Mouse (Mus musculus) midbrain, embryonic 14.5 days (tissue): ENCODE measurements at regions not wholly inside any gene's neighbourhood (a gene's known extent, or its start where the extent isn't known, plus 50 kb on each side); places are given as distances from the start of the nearest gene placed in this dataset.

Experiments used
- ATAC-seq: fragments of 200-750 bp; cut with Nextera tagmentation; 2 replicates; pipeline ENCODE4 v1.8.0; 2017; ENCODE audit warnings: moderate number of reproducible peaks, moderate library complexity; ENCODE audit not compliant: low FRiP score, low TSS enrichment
- DNase-seq: peaks from one replicate; pipeline ENCODE4 v3.0.0-alpha.2; 2015
- H3K27ac ChIP-seq: fragments of 300-500 bp; sonication (generic); replicated peaks from 2 replicates; pipeline ENCODE4 v1.5.1; 2014; ENCODE audit warnings: mild to moderate bottlenecking, low read depth, low read length, moderate library complexity
- H3K27me3 ChIP-seq: fragments of 300-500 bp; sonication (generic); 2 replicates; pipeline ENCODE4 v1.6.1; 2014; ENCODE audit warnings: low read length, control low read depth, mixed read lengths; ENCODE audit not compliant: control insufficient read depth, insufficient read depth
- H3K36me3 ChIP-seq: fragments of 300-500 bp; sonication (generic); 2 replicates; pipeline ENCODE4 v1.6.1; 2014; ENCODE audit warnings: low read length, control low read depth; ENCODE audit not compliant: control insufficient read depth, insufficient read depth
- H3K4me1 ChIP-seq: fragments of 300-500 bp; sonication (generic); 2 replicates; pipeline ENCODE4 v1.6.1; 2014; ENCODE audit warnings: mild to moderate bottlenecking, antibody characterized with exemption, low read length, control low read depth; ENCODE audit not compliant: control insufficient read depth, insufficient read depth
- H3K4me2 ChIP-seq: fragments of 300-500 bp; sonication (generic); 2 replicates; pipeline ENCODE4 v1.6.1; 2014; ENCODE audit warnings: mild to moderate bottlenecking, low read length, moderate library complexity
- H3K4me3 ChIP-seq: fragments of 300-500 bp; sonication (generic); replicated peaks from 2 replicates; pipeline ENCODE4 v1.5.1; 2014; ENCODE audit warnings: low read depth, low read length
- H3K9ac ChIP-seq: fragments of 300-500 bp; sonication (generic); replicated peaks from 2 replicates; pipeline ENCODE4 v1.6.1; 2014; ENCODE audit warnings: mild to moderate bottlenecking, low read length, moderate library complexity
- H3K9me3 ChIP-seq: fragments of 300-500 bp; sonication (generic); 2 replicates; pipeline ENCODE4 v1.6.1; 2016; ENCODE audit warnings: low read length, control low read depth, mixed read lengths; ENCODE audit not compliant: control insufficient read depth
- WGBS: fragments of 180-500 bp; shearing (Covaris S2); extraction: QIAGEN DNeasy Blood & Tissue Kit; methylation state at CpG from one replicate; pipeline ENCODE4 v1.1.7; 2014; 5-methylcytosine and 5-hydroxymethylcytosine counted together

DNA sequence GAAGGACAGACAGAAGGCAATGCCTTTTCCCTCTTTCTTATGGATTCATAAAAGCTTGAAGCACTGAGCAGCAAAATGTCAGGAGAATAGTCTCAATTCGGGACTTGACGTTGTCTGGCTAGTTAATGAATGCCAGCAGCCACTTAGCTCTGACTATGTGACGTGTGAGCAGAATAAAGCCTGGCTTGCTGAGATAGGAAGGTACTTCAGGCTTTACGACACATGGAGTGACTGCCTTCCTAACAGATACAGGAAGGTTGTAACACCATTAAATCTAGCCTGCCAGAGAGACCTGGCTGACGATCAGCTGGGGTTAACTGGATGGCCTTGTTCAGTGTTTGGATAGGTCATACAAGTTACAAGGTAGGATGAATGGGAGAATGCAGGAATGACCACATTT lies 111.7 kb downstream of the 4933412E24Rik start:
- Histone ChIP-seq H3K4me3 (no peak overlapping the region), H3K27me3 (no peaks in the 10 kb centered on the region), H3K4me2 (no peak overlapping the region), H3K27ac (no peak overlapping the region), H3K4me1 (no peaks in the 10 kb centered on the region), H3K9me3 (no peaks in the 10 kb centered on the region), H3K9ac (no peak overlapping the region), H3K36me3 (no peaks in the 10 kb centered on the region)
- DNase-seq (no peak), ATAC-seq (no peak)
- 71% methylated on average over 5 of the region's 5 CpGs for WGBS

DNA sequence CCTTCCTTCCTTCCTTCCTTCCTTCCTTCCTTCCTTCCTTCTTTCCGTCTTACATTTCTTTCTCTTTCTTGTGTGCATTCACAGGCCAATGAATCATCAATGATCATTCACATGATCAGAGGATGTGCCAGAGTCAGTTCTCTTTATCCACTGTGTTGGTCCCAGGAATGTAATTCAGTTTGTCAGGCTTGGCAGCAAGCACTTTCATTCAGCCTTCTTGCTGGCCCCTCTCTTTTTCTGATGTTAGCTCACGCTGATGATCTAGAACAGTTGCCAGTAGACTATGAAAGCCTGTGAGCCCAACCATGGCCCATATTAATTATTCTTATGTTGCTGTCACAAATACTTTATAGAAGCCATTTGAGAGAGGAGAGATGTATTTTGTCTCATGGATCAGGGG lies 127.4 kb downstream of the 4933412E24Rik start:
- no peak overlapping the region for H3K27ac ChIP-seq
- H3K4me3 ChIP-seq = no peak overlapping the region
- no peaks in the 10 kb centered on the region for H3K36me3 ChIP-seq
- ATAC-seq (no peak), DNase-seq (no peak)
- WGBS = 90% methylated on average over 2 of the region's 2 CpGs
- H3K9me3 ChIP-seq = no peaks in the 10 kb centered on the region
- H3K4me1 ChIP-seq = no peaks in the 10 kb centered on the region
- no peaks in the 10 kb centered on the region for H3K27me3 ChIP-seq
- no peak overlapping the region for H3K4me2 ChIP-seq
- H3K9ac ChIP-seq = no peak overlapping the region

DNA sequence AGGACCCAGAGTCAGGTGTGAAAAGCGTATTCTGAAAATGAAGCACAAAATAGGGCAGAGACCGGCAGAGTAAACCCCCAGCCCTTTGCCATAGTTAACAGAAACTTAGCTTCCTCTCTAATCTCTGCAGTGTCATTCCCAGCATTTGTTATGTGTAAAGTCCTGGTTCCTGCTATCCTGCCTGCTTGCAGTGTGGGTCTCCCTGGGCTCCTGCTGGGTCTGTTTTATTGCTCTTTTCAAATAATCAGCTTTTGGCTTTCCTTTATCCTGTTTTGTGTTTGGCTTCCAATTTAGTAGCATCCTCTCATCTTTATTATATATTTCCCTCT lies 128.3 kb downstream of the 4933412E24Rik start:
- no peak for DNase-seq
- 28% methylated on average over 2 of the region's 2 CpGs for WGBS
- H3K9ac ChIP-seq = no peak overlapping the region
- no peaks in the 10 kb centered on the region for H3K27me3 ChIP-seq
- no peaks in the 10 kb centered on the region for H3K36me3 ChIP-seq
- H3K4me2 ChIP-seq = no peak overlapping the region
- no peaks in the 10 kb centered on the region for H3K4me1 ChIP-seq
- no peak overlapping the region for H3K4me3 ChIP-seq
- ATAC-seq = no peak
- H3K27ac ChIP-seq = no peak overlapping the region
- H3K9me3 ChIP-seq = no peaks in the 10 kb centered on the region

DNA sequence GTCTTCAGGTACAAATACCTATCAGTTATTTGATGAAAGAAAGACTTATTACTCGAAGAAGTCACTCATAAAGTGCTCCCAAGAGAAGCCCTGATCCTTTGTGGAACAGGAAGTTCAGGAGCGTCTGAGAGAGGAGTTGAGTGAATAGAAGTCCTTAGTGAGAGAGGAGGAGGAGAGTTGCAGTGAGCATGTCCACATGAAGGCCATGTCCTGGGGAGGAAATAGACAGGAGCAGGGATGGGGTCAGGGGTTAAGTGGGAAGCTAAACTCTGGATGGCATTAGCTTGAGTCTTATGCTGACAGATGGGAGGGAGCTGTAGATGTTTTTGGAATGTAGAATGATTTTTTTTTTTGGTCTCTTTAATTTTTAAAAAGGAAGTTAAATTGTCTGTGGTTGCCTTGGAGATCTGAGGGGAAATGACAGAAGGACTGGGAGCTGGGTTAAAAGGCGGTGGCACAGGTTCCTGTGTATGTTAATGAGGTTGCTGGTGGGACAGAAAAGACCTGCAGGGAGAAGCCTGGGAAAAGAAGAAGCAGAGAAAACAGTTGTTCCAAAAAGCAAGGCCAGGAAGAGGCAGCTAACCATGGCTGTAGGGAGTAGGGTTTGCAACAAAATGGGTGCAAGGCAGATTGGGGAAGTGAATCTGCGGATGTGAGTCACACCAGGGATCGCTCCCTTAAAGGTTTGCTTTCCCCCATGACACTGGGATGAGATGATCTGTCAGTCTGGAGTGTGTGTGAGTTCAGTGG lies 128.9 kb downstream of the 4933412E24Rik start:
- Histone ChIP-seq H3K9ac (no peak overlapping the region), H3K4me2 (no peak overlapping the region), H3K4me1 (no peaks in the 10 kb centered on the region), H3K27me3 (no peaks in the 10 kb centered on the region), H3K9me3 (no peaks in the 10 kb centered on the region), H3K36me3 (no peaks in the 10 kb centered on the region), H3K27ac (no peak overlapping the region), H3K4me3 (no peak overlapping the region)
- DNase-seq (no peak), ATAC-seq (no peak)
- 40% methylated on average over 5 of the region's 5 CpGs for WGBS

DNA sequence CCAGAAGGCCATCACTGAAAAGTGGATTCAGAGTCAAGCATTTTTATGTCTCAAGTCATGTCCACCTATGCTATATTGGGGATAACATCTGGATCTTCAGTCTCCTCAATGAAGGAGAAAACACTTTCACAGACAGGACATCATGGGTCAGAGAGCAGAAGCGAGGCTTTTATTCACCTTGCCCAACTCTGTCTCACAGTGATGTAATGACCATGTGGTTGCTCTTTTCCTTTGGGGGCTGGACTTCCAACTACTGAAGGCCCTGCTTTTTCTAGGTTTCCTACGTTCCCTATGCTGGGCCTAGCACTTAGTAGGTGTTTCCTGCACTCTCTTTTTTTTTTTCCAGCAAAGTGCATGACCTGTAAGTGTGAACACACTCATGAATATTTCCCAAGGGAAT lies 130.4 kb downstream of the 4933412E24Rik start:
- H3K4me1 ChIP-seq = no peaks in the 10 kb centered on the region

DNA sequence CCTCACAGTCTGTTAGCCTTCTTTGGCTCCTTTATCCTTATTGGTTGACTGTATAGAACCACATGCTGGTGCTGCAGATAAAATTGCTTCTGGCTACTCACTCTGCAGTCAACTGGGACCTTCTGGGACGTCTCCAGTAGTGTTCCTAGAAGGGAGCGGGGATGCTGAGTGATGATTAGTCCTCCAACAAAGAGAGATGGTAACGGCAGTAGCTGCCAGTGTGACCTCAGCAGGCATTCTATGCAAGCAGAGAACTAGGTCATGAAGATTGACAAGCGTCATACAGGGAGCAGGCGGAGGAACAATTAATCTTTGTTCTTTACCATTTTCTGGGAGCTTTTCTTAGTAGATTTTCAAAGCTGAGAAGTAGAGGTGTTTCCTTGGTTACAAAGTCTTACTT lies 134.0 kb downstream of the 4933412E24Rik start:
- Histone ChIP-seq H3K4me2 (no peak overlapping the region), H3K9me3 (no peaks in the 10 kb centered on the region), H3K36me3 (no peaks in the 10 kb centered on the region), H3K27ac (no peak overlapping the region), H3K4me3 (no peak overlapping the region), H3K27me3 (no peaks in the 10 kb centered on the region), H3K4me1 (no peaks in the 10 kb centered on the region), H3K9ac (no peak overlapping the region)
- ATAC-seq (no peak), DNase-seq (no peak)
- 63% methylated on average over 5 of the region's 5 CpGs for WGBS

More for the DNA sequence above, 130.4 kb downstream of the 4933412E24Rik start:
- Histone ChIP-seq H3K9me3 (no peaks in the 10 kb centered on the region), H3K27ac (no peak overlapping the region), H3K4me2 (no peak overlapping the region), H3K9ac (no peak overlapping the region), H3K36me3 (no peaks in the 10 kb centered on the region), H3K27me3 (no peaks in the 10 kb centered on the region), H3K4me3 (no peak overlapping the region)
- DNase-seq (no peak), ATAC-seq (no peak)
- 81% methylated on average over 2 of the region's 2 CpGs for WGBS

DNA sequence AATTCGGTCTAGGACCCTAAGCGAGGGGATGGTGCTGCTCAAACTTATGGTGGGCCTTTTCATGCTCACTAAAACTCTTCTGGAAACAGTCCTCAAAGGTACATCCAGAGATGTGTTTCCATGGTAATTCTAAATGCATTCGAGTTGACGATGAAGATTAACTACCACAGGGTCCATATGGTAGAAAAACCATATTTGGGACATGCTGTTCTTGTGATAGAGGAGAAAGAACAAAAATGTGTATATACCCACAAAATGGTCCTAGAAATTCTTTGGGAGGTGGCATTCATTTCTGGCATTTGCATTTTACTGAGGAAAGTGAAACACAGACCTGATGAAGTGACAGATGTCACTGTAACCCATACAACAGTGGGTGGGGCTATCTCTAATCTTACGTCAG lies 136.0 kb downstream of the 4933412E24Rik start:
- Histone ChIP-seq H3K9ac (no peak overlapping the region), H3K27me3 (no peaks in the 10 kb centered on the region), H3K4me3 (no peak overlapping the region), H3K4me2 (no peak overlapping the region), H3K27ac (no peak overlapping the region), H3K4me1 (no peaks in the 10 kb centered on the region), H3K36me3 (no peaks in the 10 kb centered on the region), H3K9me3 (no peaks in the 10 kb centered on the region)
- DNase-seq = no peak
- WGBS = 93% methylated on average over 5 of the region's 5 CpGs
- ATAC-seq = no peak

DNA sequence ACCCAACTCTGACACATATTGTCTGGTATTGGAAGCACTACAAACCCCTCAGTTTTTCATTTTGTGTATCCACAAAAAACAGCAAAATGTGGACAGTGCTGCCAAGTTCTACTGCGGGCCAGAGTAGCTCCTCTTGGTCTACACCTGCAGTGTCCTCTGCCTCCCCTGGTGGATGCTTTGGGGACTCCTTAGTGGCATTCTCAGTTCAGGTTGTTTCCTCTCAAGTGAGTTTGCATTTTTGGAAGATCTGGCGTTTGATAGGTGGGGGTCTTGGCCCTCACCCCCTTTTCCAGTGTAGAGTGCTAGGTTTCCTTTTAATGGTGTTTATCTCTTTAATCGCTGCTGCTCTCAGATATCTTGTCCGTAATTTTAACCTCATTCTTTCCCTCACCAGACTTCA lies 137.1 kb downstream of the 4933412E24Rik start:
- no peak for ATAC-seq
- H3K4me3 ChIP-seq = no peak overlapping the region
- no peak overlapping the region for H3K9ac ChIP-seq
- no peaks in the 10 kb centered on the region for H3K9me3 ChIP-seq
- no peaks in the 10 kb centered on the region for H3K4me1 ChIP-seq
- H3K27me3 ChIP-seq = no peaks in the 10 kb centered on the region
- H3K4me2 ChIP-seq = no peak overlapping the region
- WGBS = 93% methylated on average over 4 of the region's 4 CpGs
- no peaks in the 10 kb centered on the region for H3K36me3 ChIP-seq
- no peak for DNase-seq
- no peak overlapping the region for H3K27ac ChIP-seq

DNA sequence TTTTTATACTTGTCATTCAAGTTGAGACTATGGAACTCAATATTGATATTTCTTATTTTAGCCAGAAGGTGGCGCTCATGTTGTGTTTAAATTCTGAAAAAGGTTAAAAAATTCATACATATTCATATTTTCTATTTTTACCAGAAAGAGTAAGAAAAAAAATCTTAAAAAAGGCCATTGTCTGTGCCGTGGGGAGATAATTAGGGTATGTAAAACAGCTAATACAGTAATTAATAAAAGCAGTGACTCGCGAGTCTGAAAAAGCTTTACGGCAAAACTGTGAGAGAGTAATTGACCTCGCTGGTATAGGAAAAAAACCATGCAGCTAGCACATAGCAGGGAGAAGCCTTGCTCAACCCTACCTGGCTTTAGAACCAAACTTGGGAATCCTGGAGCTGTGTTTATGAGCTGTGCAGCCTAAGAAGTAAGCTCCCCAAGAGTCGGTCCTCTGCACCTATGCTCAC lies 140.1 kb downstream of the 4933412E24Rik start:
- H3K4me1 ChIP-seq = no peaks in the 10 kb centered on the region
- no peak overlapping the region for H3K4me2 ChIP-seq
- H3K9me3 ChIP-seq = no peaks in the 10 kb centered on the region
- peak; percentile 81 for DNase-seq
- H3K36me3 ChIP-seq = no peaks in the 10 kb centered on the region
- H3K27me3 ChIP-seq = no peaks in the 10 kb centered on the region
- no peak overlapping the region for H3K4me3 ChIP-seq
- H3K9ac ChIP-seq = no peak overlapping the region
- 62% methylated on average over 7 of the region's 7 CpGs for WGBS
- ATAC-seq = no peak
- no peak overlapping the region for H3K27ac ChIP-seq
